Mouse (Mus musculus): ENCODE results near the gene Dab2ip. TPM values are rescaled to one million over a fixed set of nuclear protein-coding genes. Genes with fewer than 3 reads are reported as not detected.
A peak's percentile ranks its signal among the peaks of the same experiment; 100 is the strongest.

Dab2ip gene
- polyA plus RNA-seq (2016; fragmentation: Nextera tagmentation; extraction: Ambion mirVana) = 55.6 and 62.5 TPM in 2 replicates

DNA sequence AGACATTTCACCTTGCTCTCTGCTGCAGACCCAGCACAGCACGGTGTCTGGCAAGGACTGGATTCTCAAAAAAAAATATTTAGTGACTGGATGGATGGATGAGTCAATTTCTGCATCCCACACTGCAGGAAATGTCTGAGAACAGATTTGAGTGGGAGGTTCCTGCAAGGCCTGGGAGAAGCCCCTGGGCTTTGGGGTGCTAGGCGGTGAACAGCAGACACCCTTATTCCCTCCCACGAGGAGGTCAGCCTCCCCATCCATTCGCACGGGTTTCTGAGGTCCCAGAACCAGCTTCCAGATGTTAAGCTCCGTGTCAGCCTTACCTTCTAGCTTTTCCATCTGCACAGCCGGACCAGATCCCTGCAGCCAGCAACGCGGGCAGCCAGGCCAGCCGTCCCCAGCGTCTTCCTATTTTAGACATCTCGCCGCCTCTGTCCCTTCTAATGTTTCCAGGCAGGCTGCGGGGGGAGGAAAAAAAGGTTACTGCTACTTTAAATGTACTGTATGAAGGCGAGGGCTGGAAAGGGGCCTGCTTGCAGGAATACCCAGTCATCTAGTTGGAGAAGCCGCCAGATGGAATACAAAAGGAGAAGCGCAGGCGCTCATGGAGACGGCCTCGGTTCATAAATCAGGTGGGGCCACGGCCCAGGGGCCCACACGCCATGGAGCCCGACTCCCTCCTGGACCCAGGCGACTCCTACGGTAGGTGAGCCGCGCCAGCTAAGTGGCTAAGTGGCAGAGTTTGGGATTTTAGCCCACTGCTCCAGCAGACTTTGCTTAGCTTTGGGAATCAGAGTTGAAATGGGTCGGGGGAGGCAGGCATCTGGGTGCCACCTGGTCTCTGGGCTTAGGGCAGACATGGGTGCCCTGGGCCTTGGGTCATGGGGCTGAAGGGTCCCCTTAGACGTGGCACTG is at the start of gene Dab2ip:
Gene Dab2ip, plus strand, starts transcription at position 356 of the 915 bp plus-strand sequence.
- ATAC-seq (ENCODE audit: insufficient number of reproducible peaks, low FRiP score) = no peak
- peak within 1 kb of the TSS; percentile 75 for H3K9ac ChIP-seq
- H3K36me3 ChIP-seq = no peaks in the 10 kb centered on the region
- H3K4me1 ChIP-seq (replicated peaks) = peaks cover 52% of the 10 kb centered on the region
- no peaks in the 10 kb centered on the region for H3K9me3 ChIP-seq (replicated peaks)
- no peaks in the 10 kb centered on the region for H3K27me3 ChIP-seq (replicated peaks)
- peak within 1 kb of the TSS; percentile 33 for H3K4me3 ChIP-seq
- peak within 1 kb of the TSS; percentile 66 for H3K27ac ChIP-seq (ENCODE audit: poor library complexity, severe bottlenecking)
- WGBS = 50% methylated on average over 29 of the region's 29 CpGs
- peak within 1 kb of the TSS; percentile 57 for H3K4me2 ChIP-seq

DNA sequence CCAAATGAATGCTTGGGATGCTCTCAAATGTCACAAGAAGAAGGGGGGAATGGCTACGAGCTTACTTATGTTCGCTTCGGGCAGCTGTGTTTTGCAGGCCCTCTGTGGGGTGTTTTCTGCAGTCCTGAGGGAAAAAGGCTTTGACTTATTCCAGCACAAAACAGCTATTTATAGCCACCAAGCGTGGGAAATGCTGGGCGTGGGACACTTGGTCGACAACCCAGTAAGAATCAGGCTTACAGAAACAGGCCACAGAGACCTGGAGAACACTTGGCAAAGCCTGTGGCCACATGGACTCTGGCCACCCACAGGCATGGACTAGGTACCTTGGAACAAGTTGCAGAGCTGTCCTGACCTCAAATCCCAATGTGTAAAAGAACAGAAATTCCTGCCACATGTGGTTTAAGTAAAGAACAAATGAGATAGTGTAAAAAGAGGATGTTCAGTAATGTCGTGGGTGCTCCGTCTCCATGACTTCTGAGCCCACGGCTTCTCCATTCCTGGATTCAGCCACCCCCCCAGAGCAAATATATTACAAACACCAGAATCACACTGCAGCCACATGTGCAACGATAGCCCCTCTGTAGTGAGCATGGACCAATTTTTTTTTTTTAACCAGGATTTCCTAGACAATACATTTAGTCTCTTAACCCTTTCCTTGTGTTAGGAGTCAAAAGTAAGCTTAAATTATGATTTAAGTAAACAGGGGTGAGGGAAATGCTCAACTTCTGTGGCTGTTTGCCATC is 49.3 kb upstream of the Dab2ip start:
- Histone ChIP-seq H3K36me3 (no peaks in the 10 kb centered on the region), H3K27me3 (replicated peaks) (no peaks in the 10 kb centered on the region), H3K9ac (no peak overlapping the region), H3K4me2 (no peak overlapping the region), H3K4me3 (no peak overlapping the region), H3K9me3 (replicated peaks) (0 out of 2 replicates have a peak, but pooled peaks cover 2% of the 10 kb centered on the region), H3K4me1 (replicated peaks) (peaks cover 84% of the 10 kb centered on the region), H3K27ac (ENCODE audit: poor library complexity, severe bottlenecking) (peak overlapping the region; percentile 81)
- 24% methylated on average over 10 of the region's 10 CpGs for WGBS
- ATAC-seq (ENCODE audit: insufficient number of reproducible peaks, low FRiP score) = no peak

DNA sequence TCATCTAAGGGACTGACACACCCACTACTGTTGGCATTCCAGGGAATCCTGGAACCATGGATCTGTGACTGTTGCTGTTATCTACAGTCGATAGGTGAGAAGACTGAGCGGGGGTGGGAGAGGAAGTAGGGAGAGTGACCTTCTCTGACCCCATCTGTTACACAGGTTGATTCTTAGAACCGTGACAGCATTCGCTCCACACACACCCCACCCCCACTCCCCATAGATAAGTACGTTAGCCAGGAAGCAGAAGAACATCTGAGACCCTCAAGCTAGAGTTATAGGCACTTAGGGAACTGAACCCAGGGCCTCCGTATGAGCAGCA is 48.8 kb upstream of the Dab2ip start:
- Histone ChIP-seq H3K9ac (no peak overlapping the region), H3K4me2 (no peak overlapping the region)

DNA sequence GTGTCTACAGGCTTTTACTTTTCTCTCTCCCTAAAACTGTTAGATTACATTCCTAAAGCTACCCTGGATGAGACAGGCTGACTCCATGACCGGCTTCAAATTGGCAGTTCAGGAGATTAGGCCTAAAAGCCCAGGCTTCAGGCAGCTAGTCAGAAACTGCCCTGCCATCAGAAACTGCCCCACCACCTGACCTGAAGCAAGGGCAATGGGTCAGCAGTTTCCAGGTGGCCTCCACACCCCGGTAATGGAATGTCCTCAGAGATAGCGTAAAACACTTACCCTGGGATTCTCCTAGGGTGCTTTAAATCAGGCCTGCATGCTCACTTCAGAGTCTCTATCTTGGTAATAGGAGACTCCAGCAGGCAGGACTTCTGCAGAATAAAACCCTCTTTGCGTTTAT is 48.2 kb upstream of the Dab2ip start:
- peaks cover 80% of the 10 kb centered on the region for H3K4me1 ChIP-seq (replicated peaks)
- 0 out of 2 replicates have a peak, but pooled peaks cover 2% of the 10 kb centered on the region for H3K9me3 ChIP-seq (replicated peaks)
- H3K9ac ChIP-seq = no peak overlapping the region
- H3K4me2 ChIP-seq = no peak overlapping the region
- H3K27ac ChIP-seq (ENCODE audit: poor library complexity, severe bottlenecking) = peak overlapping the region; percentile 81
- no peak for ATAC-seq (ENCODE audit: insufficient number of reproducible peaks, low FRiP score)
- no peaks in the 10 kb centered on the region for H3K36me3 ChIP-seq
- no peaks in the 10 kb centered on the region for H3K27me3 ChIP-seq (replicated peaks)
- no peak overlapping the region for H3K4me3 ChIP-seq
- WGBS = 27% methylated on average over 4 of the region's 4 CpGs

More for the DNA sequence above, 48.8 kb upstream of the Dab2ip start:
- Histone ChIP-seq H3K4me3 (no peak overlapping the region), H3K9me3 (replicated peaks) (0 out of 2 replicates have a peak, but pooled peaks cover 2% of the 10 kb centered on the region), H3K36me3 (no peaks in the 10 kb centered on the region), H3K4me1 (replicated peaks) (peaks cover 84% of the 10 kb centered on the region), H3K27me3 (replicated peaks) (no peaks in the 10 kb centered on the region), H3K27ac (ENCODE audit: poor library complexity, severe bottlenecking) (peak overlapping the region; percentile 81; the same call in 1 of the 2 replicates)
- 10% methylated on average over 6 of the region's 6 CpGs for WGBS
- ATAC-seq (ENCODE audit: insufficient number of reproducible peaks, low FRiP score) = no peak

DNA sequence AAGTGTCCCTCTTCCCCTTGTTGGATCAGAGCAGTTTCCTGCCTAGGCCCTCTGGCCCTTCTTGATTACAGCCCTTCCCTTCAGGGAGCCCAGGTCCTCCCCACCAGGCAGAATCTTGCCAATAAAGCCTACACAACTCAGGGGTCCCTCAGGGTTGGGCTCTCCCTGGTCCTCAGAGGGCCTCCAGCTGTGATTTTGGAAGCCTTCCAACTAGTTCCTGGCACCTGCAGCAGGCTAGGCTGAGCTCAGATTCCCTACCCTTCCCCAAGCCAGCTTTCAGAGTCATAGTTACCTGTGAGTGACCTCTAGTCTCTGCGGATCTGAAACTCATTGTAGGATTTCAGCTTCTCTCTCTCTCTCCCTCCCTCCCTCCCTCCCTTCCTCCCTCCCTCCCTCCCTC is 47.1 kb upstream of the Dab2ip start:
- H3K4me3 ChIP-seq = no peak overlapping the region
- H3K27me3 ChIP-seq (replicated peaks) = no peaks in the 10 kb centered on the region
- H3K27ac ChIP-seq (ENCODE audit: poor library complexity, severe bottlenecking) = peak overlapping the region; percentile 81
- 32% methylated on average over 1 of the region's 1 CpGs for WGBS
- 0 out of 2 replicates have a peak, but pooled peaks cover 2% of the 10 kb centered on the region for H3K9me3 ChIP-seq (replicated peaks)
- H3K4me2 ChIP-seq = no peak overlapping the region
- no peak for ATAC-seq (ENCODE audit: insufficient number of reproducible peaks, low FRiP score)
- no peaks in the 10 kb centered on the region for H3K36me3 ChIP-seq
- peaks cover 71% of the 10 kb centered on the region for H3K4me1 ChIP-seq (replicated peaks)
- H3K9ac ChIP-seq = no peak overlapping the region

DNA sequence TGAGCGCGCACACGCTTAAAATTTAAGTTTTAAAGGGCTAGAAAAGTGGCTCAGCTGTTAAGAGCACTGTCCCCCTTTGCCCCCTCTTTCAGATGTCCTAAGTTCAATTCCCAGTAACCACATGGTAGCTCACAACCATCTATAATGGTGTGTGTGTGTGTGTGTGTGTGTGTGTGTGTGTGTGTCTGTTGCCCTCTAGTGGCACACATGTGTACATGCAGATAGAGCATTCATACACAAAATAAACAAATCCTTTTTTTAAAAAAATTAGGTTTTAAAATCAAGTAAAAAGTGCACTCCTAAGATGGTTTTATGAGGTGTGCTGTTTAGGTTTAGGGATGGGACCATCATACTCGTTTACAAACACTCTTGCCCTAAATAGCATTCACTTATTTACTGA is 45.8 kb upstream of the Dab2ip start:
- ATAC-seq (ENCODE audit: insufficient number of reproducible peaks, low FRiP score) = no peak
- Histone ChIP-seq H3K4me3 (no peak overlapping the region), H3K4me1 (replicated peaks) (peaks cover 59% of the 10 kb centered on the region)

DNA sequence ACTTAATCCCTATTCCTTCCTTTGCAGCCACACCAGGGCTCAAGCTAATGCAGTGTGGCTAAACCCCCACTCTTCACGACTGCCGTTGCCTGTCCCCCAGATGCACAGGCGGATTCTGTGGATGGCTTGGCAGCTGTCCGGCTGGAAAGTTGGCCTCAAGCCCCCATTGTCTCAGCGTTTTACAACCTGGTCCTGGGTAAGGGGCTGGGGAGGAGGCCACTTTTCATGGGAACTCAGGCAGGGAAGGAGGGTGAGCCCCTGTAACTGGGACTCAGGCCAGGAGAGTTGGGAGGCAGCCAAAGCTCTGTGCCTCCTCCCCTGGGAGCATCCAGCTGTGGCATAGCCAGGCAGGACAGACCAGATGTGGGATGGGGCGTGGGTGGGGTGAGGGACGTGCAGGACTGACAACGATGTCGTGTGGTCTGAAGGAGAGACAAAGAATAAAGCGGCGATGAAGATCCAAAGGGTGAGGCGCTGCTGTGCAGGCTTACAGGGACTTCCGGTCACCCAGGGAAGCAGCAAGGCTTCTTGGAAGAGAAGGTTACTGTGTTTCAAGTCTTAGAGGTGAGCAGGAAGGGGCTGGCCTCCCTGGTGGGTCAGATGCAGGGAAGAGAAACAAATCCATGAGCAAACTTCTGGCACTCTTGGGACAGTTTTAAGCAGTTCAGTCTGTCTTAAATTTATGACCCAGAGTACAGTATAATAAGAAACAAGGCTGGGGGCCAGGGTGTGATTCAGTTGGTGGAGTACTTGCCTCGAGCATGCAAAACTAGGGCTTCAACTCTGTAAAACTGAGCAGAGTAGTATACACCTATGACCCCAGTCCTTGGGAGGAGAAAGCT is 43.8 kb upstream of the Dab2ip start:
- peak overlapping the region; percentile 17; the same call in 1 of the 2 replicates for H3K9ac ChIP-seq

More for the DNA sequence above, 45.8 kb upstream of the Dab2ip start:
- Histone ChIP-seq H3K27me3 (replicated peaks) (no peaks in the 10 kb centered on the region), H3K4me2 (no peak overlapping the region), H3K36me3 (no peaks in the 10 kb centered on the region), H3K9me3 (replicated peaks) (0 out of 2 replicates have a peak, but pooled peaks cover 2% of the 10 kb centered on the region), H3K27ac (ENCODE audit: poor library complexity, severe bottlenecking) (no peak overlapping the region), H3K9ac (no peak overlapping the region)
- 93% methylated on average over 4 of the region's 4 CpGs for WGBS

DNA sequence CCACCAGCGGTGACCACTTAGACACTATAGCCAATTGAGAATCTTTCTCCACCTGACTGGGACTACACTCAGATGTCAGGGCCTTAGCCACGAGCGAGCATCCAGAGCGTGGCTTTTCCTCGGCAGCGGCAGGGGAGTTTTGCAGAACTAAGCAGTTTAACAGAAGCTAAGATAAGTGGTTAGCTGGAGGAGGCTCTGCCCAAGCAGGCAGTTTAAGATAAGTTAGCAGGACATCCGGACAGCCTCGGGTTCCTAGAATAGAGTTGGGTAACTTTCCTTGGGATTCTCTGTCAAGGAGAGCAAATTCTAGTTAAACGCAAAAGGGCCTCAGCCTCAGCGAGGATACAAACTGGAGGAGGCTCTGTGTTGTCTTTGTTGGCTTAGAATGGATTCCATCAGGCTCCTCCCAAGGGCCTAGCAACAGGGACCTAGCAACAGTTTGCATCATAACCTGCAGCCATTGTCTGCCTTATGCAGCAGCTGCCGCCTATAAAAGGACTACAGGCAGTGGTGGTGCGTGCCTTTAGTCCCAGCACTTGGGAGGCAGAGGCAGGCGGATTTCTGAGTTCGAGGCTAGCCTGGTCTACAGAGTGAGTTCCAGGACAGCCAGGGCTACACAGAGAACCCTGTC is 31.3 kb upstream of the Dab2ip start:
- no peaks in the 10 kb centered on the region for H3K36me3 ChIP-seq
- H3K9me3 ChIP-seq (replicated peaks) = peaks cover 12% of the 10 kb centered on the region
- no peak overlapping the region for H3K27ac ChIP-seq (ENCODE audit: poor library complexity, severe bottlenecking)
- no peak for ATAC-seq (ENCODE audit: insufficient number of reproducible peaks, low FRiP score)
- H3K27me3 ChIP-seq (replicated peaks) = no peaks in the 10 kb centered on the region
- no peak overlapping the region for H3K9ac ChIP-seq
- no peak overlapping the region for H3K4me2 ChIP-seq
- no peaks in the 10 kb centered on the region for H3K4me1 ChIP-seq (replicated peaks)
- 72% methylated on average over 14 of the region's 14 CpGs for WGBS
- no peak overlapping the region for H3K4me3 ChIP-seq

More for the DNA sequence above, 43.8 kb upstream of the Dab2ip start:
- Histone ChIP-seq H3K9me3 (replicated peaks) (peaks cover 5% of the 10 kb centered on the region; the same call in 1 of the 2 replicates), H3K4me3 (no peak overlapping the region), H3K27me3 (replicated peaks) (no peaks in the 10 kb centered on the region), H3K27ac (ENCODE audit: poor library complexity, severe bottlenecking) (peak overlapping the region; percentile 85), H3K36me3 (no peaks in the 10 kb centered on the region), H3K4me2 (peak overlapping the region; percentile 22), H3K4me1 (replicated peaks) (peaks cover 38% of the 10 kb centered on the region)
- 42% methylated on average over 14 of the region's 14 CpGs for WGBS
- ATAC-seq (ENCODE audit: insufficient number of reproducible peaks, low FRiP score) = peak; percentile 87

DNA sequence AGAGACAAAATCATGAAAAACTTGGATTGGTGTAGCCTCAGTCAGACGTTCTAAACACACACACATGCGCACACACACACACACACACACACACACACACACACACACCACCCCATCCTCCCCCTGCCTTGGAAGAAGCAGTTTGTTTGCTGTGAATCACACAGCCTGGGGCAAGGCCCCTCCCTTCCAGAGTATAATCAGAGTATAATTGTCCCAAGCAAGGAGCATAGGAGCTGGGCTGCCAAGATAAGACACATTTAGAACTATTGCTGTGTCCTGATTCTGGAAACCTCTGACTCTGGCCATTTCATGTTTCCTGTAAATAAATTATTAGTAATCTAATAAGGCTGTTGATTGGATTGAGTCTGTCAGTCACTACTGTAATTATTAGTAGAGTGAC is 29.0 kb upstream of the Dab2ip start:
- Histone ChIP-seq H3K27me3 (replicated peaks) (no peaks in the 10 kb centered on the region), H3K27ac (ENCODE audit: poor library complexity, severe bottlenecking) (no peak overlapping the region), H3K4me1 (replicated peaks) (0 out of 2 replicates have a peak, but pooled peaks cover 5% of the 10 kb centered on the region), H3K9ac (no peak overlapping the region), H3K9me3 (replicated peaks) (peaks cover 12% of the 10 kb centered on the region), H3K36me3 (no peaks in the 10 kb centered on the region), H3K4me3 (no peak overlapping the region), H3K4me2 (no peak overlapping the region)
- WGBS = 66% methylated on average over 2 of the region's 2 CpGs
- no peak for ATAC-seq (ENCODE audit: insufficient number of reproducible peaks, low FRiP score)

DNA sequence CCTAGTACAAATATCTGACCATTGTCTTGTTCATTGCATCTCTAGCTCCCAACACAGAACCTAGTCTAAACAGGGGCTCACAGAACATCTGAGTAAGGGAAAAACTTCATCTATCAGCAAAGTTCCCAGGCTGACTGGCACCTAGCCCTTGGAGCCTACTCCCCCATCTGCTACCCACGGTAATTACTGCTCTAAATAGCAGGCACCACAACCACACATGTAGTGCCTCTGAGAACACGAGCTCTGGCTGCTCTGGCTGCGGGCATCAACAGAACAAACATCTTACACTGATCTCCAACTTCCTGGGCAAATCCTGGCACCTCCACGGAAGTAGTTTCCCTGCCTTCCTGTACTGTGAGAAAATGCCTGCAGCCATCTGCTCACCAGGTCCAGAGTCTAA is 28.2 kb upstream of the Dab2ip start:
- H3K27ac ChIP-seq (ENCODE audit: poor library complexity, severe bottlenecking) = no peak overlapping the region
- no peaks in the 10 kb centered on the region for H3K36me3 ChIP-seq
- no peak for ATAC-seq (ENCODE audit: insufficient number of reproducible peaks, low FRiP score)
- WGBS = 64% methylated on average over 4 of the region's 4 CpGs
- H3K9ac ChIP-seq = no peak overlapping the region
- peaks cover 12% of the 10 kb centered on the region for H3K9me3 ChIP-seq (replicated peaks)
- no peak overlapping the region for H3K4me2 ChIP-seq
- no peaks in the 10 kb centered on the region for H3K27me3 ChIP-seq (replicated peaks)
- H3K4me1 ChIP-seq (replicated peaks) = 0 out of 2 replicates have a peak, but pooled peaks cover 5% of the 10 kb centered on the region
- H3K4me3 ChIP-seq = no peak overlapping the region
